ENCODE assay signal across 16 mouse cellular contexts in the genomic region with DNA sequence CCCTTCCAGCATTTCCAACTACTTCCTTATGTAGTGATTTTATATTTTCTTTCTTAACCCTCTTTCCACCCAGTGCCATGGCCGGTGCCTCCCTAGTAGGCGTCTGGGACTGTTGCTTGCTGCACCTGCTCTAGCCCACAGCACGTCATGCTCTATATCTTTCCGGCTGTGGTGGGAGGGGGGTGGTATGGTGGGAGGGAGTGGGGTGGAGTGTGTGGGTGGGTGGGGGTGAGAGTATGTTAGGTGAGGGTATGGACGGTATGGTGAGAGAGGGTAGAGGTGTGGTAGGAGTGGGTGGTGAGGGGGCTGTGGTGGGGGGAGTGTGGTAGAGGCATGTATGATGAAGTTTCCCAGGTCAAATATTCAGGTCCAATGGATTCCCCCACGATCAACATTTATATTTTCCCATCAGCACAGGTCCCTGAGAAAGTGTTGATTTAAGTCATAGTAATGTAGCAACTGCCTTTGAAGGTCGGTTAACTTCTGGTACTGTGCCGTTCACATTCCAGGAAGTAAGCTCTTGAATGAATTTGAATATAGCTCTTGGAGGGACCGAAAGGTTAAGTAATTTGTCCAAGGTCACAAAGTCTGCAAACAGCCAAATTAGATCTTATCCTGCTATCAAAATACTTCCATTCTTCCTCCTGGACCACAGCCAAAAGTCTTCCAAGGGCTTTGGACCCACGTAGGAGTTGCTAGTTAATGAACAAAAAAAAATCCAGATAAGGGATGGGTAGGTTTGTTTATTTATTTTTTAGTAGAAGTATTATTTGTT. TPM values are rescaled to one million over a fixed set of nuclear protein-coding genes. Genes with fewer than 3 reads are reported as not detected.
DNase-seq lines count a peak whose midpoint lies in the region; ATAC-seq and TF ChIP-seq lines count a peak whose summit lies in the region.
"Had no signal": no experiment of that assay in that cellular context is flagged by ENCODE, and none has a peak within 500 bp of the region (broad histone marks: within the 10 kb centered on the region; RNA-seq: fewer than 3 reads in every experiment).

No protein-coding gene starts in this region.

- 33% methylated on average over 10 of the region's 10 CpGs for WGBS in lung, embryonic 16.5 days
- 42% methylated on average over 10 of the region's 10 CpGs for WGBS in stomach, postnatal 0 days

- H3K4me1 ChIP-seq in lung, embryonic 16.5 days (replicated peaks; ENCODE audit: control insufficient read depth, insufficient read depth, low read length), result peaks cover 19% of the 10 kb centered on the region
- H3K4me1 ChIP-seq in stomach, postnatal 0 days (replicated peaks; ENCODE audit: control insufficient read depth, insufficient read depth), result no peaks in the 10 kb centered on the region

- ATAC-seq in lung, embryonic 16.5 days (ENCODE audit: low read depth), result peak; percentile 60
- ATAC-seq in stomach, postnatal 0 days (ENCODE audit: low FRiP score, low TSS enrichment), result 0 out of 2 replicates have a peak, but pooled peaks have one; percentile 31

- H3K9ac ChIP-seq in lung, embryonic 16.5 days (ENCODE audit: low read length), result no peak overlapping the region
- no peak overlapping the region for H3K9ac ChIP-seq in stomach, postnatal 0 days (ENCODE audit: low read length)
- H3K9ac ChIP-seq: heart, embryonic 12.5 days; hindbrain, embryonic 12.5 days; limb, embryonic 15.5 days had no signal

- no peak for TF ChIP-seq EP300 in stomach, postnatal 0 days (optimal IDR thresholded peaks at IDR 0.05)

- H3K36me3 ChIP-seq in lung, embryonic 16.5 days (ENCODE audit: control insufficient read depth, insufficient read depth, low read length), result no peaks in the 10 kb centered on the region
- no peaks in the 10 kb centered on the region for H3K36me3 ChIP-seq in stomach, postnatal 0 days (ENCODE audit: control insufficient read depth, insufficient read depth, low read length)
- H3K36me3 ChIP-seq: heart, embryonic 12.5 days; hindbrain, embryonic 12.5 days; limb, embryonic 15.5 days had no signal

- intact Hi-C loops in left cerebral cortex, postnatal 14 days (cut with DNase I), result no loop called here

- no peaks in the 10 kb centered on the region for H3K9me3 ChIP-seq in lung, embryonic 16.5 days (ENCODE audit: control insufficient read depth, low read length)
- no peaks in the 10 kb centered on the region for H3K9me3 ChIP-seq in stomach, postnatal 0 days (ENCODE audit: control insufficient read depth, low read length)
- H3K9me3 ChIP-seq: heart, embryonic 12.5 days; hindbrain, embryonic 12.5 days; limb, embryonic 15.5 days had no signal

- peak overlapping the region; percentile 81 for H3K27ac ChIP-seq in lung, embryonic 16.5 days (ENCODE audit: low read length)
- 0 out of 2 replicates have a peak overlapping the region, but pooled peaks have one; percentile 13 for H3K27ac ChIP-seq in stomach, postnatal 0 days (replicated peaks)
- H3K27ac ChIP-seq: hindbrain, embryonic 12.5 days; limb, embryonic 15.5 days had no signal

- peak; percentile 20 to 30 for DNase-seq in thymus, adult 18-20 months
- DNase-seq in thymus, postnatal 0 days (ENCODE audit: low spot score), result no peak
- DNase-seq in kidney, adult 9 months, result peak; percentile 79
- peak; percentile 20 for DNase-seq in stomach, postnatal 0 days (ENCODE audit: low spot score)
- no peak for DNase-seq in layer of hippocampus, postnatal 10 days (ENCODE audit: low spot score in 2 of 2)
- no peak for DNase-seq in left cerebral cortex, postnatal 14 days (ENCODE audit: low spot score in 2 of 2)
- no peak for DNase-seq in adrenal gland, adult 8-10 months
- DNase-seq: cerebellum, adult 18-20 months; right cerebral cortex, postnatal 25 days had no signal

- no peak overlapping the region for H3K4me3 ChIP-seq in lung, embryonic 16.5 days (ENCODE audit: low read length)
- H3K4me3 ChIP-seq in stomach, postnatal 0 days (ENCODE audit: low read depth, low read length), result no peak overlapping the region
- H3K4me3 ChIP-seq: gastrocnemius, adult 2 months; heart, embryonic 12.5 days; hindbrain, embryonic 12.5 days; limb, embryonic 15.5 days had no signal

- peak overlapping the region; percentile 13; the same call in 1 of the 2 replicates for H3K4me2 ChIP-seq in lung, embryonic 16.5 days (ENCODE audit: low read depth, low read length)
- H3K4me2 ChIP-seq in stomach, postnatal 0 days (replicated peaks; ENCODE audit: low read depth), result no peak overlapping the region
- H3K4me2 ChIP-seq: heart, embryonic 12.5 days; hindbrain, embryonic 12.5 days; limb, embryonic 15.5 days had no signal

- H3K27me3 ChIP-seq in lung, embryonic 16.5 days (ENCODE audit: control insufficient read depth, insufficient read depth, low read depth, low read length), result no peaks in the 10 kb centered on the region
- no peaks in the 10 kb centered on the region for H3K27me3 ChIP-seq in stomach, postnatal 0 days (ENCODE audit: control insufficient read depth, insufficient read depth, low read length)
- H3K27me3 ChIP-seq: hindbrain, embryonic 12.5 days; limb, embryonic 15.5 days had no signal

- no peak for TF ChIP-seq CTCF in stomach, postnatal 0 days (IDR thresholded peaks at IDR 0.05; ENCODE audit: low read depth)

RNA-seq across cellular contexts. Expression of a gene that starts 24.9 kb away (rescaled TPM):
- polyA plus RNA-seq in thymus, postnatal 0 days (2015; fragmentation: Nextera tagmentation; extraction: Ambion mirVana), result 3.9 and 4.4 TPM in 2 replicates
- 3.1 TPM in 2 replicates for polyA plus RNA-seq in lung, embryonic 16.5 days (2015; fragmentation: Nextera tagmentation; extraction: Ambion mirVana)
- 2.4 and 2.6 TPM in 2 replicates for polyA plus RNA-seq in stomach, postnatal 0 days (2015; fragmentation: Nextera tagmentation; extraction: Ambion mirVana)
- 10 to 100 TPM; 12.3 to 13.1 TPM for total RNA-seq in layer of hippocampus, postnatal 10 days (2021)
- 10 to 100 TPM; 16.9 to 19.8 TPM for total RNA-seq in left cerebral cortex, postnatal 14 days (2021)
- 10 to 100 TPM; 10.6 to 11.7 (median 11.3) TPM for total RNA-seq in adrenal gland, adult 8-10 months (2022)

RNA-seq across cellular contexts. Expression of a gene that starts 28.2 kb away (rescaled TPM):
- polyA plus RNA-seq in thymus, postnatal 0 days (2015; fragmentation: Nextera tagmentation; extraction: Ambion mirVana), result 0.61 and 1.1 TPM in 2 replicates
- polyA plus RNA-seq in lung, embryonic 16.5 days (2015; fragmentation: Nextera tagmentation; extraction: Ambion mirVana), result 4.0 and 5.9 TPM in 2 replicates
- 17.6 and 24.8 TPM in 2 replicates for polyA plus RNA-seq in stomach, postnatal 0 days (2015; fragmentation: Nextera tagmentation; extraction: Ambion mirVana)
- total RNA-seq in layer of hippocampus, postnatal 10 days (2021), result not detected
- total RNA-seq in left cerebral cortex, postnatal 14 days (2021), result not detected
- not detected for total RNA-seq in adrenal gland, adult 8-10 months (2022)
- total RNA-seq: gastrocnemius, adult 2 months; megakaryocyte, adult 5-6 weeks had no signal
- polyA plus RNA-seq: heart, embryonic 12.5 days; hindbrain, embryonic 12.5 days; testis, adult 2 months had no signal

RNA-seq across cellular contexts. Expression of a gene that starts 34.0 kb away (rescaled TPM):
- 10.7 and 11.4 TPM in 2 replicates for polyA plus RNA-seq in thymus, postnatal 0 days (2015; fragmentation: Nextera tagmentation; extraction: Ambion mirVana)
- 6.3 and 6.8 TPM in 2 replicates for polyA plus RNA-seq in lung, embryonic 16.5 days (2015; fragmentation: Nextera tagmentation; extraction: Ambion mirVana)
- 10.3 and 10.8 TPM in 2 replicates for polyA plus RNA-seq in stomach, postnatal 0 days (2015; fragmentation: Nextera tagmentation; extraction: Ambion mirVana)
- 1 to 10 TPM; 1.5 to 1.8 TPM for total RNA-seq in layer of hippocampus, postnatal 10 days (2021)
- total RNA-seq in left cerebral cortex, postnatal 14 days (2021), result 1 to 10 TPM; 1.1 to 1.8 TPM
- total RNA-seq in adrenal gland, adult 8-10 months (2022), result 10 to 100 TPM; 19.1 to 23.0 (median 21.1) TPM

Comparison
In these comparisons a context has a peak if more than half of its experiments do, and no peak if none do; other contexts are left out.
1. DNase-seq: peak in thymus, adult 18-20 months (2 of 2), kidney, adult 9 months (single experiment) and stomach, postnatal 0 days (single experiment); none in thymus, postnatal 0 days (single experiment), layer of hippocampus, postnatal 10 days (0 of 2), left cerebral cortex, postnatal 14 days (0 of 2) and adrenal gland, adult 8-10 months (single experiment).
2. RNA of a gene that starts 34.0 kb away (total RNA-seq): 19.1 to 23.0 TPM in adrenal gland, adult 8-10 months; 1.1 to 1.8 TPM in left cerebral cortex, postnatal 14 days and 1.5 to 1.8 TPM in layer of hippocampus, postnatal 10 days; every median in the first group is over 4 times any median in the second.